Mouse (Mus musculus) left cerebral cortex, adult 11 months (tissue): ENCODE data around the gene Serpinb2.

Source experiments
- DNase-seq: peaks from one replicate; pipeline ENCODE4 v3.0.0; 2022; ENCODE audit warnings: low spot score

Gene Serpinb2

DNA sequence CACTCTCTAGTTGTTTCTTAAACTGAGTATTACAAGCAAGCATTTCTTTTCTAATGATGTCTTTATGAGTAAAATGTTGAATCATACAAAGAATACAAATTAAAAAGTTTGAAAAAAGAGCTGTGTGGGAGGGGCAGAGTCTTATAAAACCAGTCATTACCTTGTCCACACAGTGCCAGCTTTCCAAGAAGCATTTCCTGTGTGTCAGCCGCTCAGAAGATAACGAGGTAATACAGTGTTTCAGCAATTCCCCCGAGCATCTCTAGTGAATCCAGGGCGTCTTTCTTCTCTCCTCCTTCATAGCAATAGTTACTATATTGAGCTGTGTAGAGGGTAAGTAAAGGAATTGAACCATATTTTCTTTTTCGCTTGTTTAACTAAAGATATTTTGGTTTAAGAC, at the start of gene Serpinb2:
Gene Serpinb2 (plus strand): TSS at position 172 of the 400 bp plus-strand sequence.
- DNase-seq: no peak

DNA sequence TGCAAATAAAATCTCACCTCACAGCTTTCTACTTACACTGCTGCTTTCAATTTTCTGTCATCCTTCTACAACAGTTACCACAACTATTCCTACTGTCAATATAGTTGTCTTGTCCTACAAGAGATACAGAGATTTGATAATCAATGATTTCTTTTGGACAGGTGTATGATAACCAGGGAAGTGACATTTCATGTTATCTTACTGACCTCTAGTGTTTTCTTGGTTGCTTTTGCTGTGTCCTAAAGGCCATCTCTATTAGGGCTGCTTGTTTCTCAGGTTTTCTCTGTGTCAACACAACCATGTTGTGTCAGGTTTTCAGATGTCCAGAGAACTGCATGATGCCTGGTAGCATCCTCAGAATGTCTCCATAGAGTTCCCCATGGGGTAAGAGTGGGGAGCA, 31.3 kb upstream of the Serpinb2 start:
- no peak for DNase-seq

DNA sequence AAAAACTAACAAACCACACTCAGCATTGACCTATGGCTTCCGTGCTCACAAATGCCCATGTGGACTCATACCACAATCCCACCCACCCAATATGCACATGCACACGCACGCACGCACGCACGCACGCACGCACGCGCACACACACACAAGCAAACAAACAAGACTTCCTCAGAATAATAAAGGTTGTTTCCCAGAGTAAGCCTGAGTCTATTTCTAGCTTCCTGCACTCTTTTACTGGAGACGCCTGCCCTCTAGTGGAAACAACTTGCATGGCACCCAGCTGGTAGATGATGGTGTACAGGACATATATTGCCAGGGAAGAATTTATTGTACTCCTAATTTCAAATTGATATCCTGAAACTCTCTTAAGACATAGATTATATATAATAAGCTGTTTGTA, 29.8 kb upstream of the Serpinb2 start:
- peak; percentile 48 for DNase-seq

DNA sequence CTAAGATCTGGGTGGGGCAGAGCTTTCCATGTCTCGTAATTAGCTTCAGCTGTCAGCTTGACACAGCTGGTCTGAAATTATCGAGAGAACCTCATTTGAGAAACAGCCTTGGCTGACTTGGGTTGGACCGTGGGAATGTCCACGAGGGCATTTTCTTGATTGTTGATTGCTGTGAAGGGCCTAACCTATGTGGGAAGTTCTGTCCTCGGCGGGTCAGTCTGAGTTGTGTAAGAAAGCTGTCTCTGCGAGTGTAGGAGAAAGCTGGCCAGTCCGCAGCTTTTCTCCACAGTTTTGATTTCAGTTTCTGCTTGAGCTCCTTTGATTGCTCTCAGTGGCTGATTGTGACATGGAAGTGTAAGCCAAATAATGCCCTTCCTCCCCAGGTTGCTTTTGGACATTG, 21.6 kb upstream of the Serpinb2 start:
- DNase-seq: no peak

DNA sequence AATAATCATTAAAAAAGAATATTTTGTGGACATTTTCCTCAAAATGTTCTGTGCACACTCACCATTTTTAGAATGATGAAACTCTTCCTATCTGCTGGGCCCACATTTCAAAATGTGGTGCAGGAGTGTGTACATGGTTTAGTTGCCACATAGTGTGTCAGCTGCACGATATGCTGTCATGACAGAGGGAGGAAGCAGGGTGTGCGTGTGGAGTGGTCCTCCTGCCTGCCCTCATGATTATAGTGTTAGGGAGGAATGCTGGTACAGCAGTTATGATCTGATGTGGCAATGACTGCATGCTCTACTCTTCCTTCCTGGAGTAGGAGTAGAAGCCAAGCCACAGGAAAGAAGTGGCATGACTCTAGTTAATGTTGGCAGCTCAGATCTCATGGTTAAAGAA, 14.4 kb upstream of the Serpinb2 start:
- no peak for DNase-seq

DNA sequence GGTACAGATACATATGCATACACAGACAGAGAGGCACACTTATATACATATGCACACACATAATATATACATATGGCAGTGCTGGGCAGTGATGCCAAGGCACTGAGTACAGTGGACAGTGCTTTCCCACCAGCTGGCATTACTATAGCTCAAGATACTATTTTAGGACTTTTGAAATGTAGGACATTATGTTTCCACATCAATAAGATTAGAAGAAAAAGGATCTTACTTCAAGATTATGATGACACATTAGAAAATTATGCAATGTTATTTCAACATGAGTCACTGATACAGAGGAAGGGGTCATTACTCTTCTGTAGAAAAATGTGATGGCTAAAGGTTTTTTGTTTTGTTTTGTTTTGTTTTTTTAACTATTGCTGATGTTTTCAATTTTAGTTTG, 9.2 kb upstream of the Serpinb2 start:
- DNase-seq: no peak

DNA sequence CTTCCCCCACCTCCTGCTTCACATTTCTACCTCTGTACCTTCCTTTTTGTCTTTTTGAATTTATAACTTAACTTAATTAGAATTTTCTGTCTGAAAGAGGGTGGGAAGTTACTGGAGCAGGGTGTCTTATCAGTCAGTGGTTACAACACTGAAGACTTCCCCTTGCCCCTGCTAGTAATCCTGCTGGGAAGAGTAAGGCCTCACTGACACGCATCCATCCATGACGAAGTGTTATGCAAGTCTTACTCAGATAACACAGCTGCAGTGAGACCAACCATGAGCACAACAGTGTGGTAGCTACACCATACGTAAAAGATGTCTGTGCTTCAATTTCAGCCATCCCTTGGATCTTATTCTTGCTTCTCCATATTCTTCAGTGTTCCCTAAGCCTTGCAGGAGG, 7.9 kb upstream of the Serpinb2 start:
- DNase-seq: no peak

DNA sequence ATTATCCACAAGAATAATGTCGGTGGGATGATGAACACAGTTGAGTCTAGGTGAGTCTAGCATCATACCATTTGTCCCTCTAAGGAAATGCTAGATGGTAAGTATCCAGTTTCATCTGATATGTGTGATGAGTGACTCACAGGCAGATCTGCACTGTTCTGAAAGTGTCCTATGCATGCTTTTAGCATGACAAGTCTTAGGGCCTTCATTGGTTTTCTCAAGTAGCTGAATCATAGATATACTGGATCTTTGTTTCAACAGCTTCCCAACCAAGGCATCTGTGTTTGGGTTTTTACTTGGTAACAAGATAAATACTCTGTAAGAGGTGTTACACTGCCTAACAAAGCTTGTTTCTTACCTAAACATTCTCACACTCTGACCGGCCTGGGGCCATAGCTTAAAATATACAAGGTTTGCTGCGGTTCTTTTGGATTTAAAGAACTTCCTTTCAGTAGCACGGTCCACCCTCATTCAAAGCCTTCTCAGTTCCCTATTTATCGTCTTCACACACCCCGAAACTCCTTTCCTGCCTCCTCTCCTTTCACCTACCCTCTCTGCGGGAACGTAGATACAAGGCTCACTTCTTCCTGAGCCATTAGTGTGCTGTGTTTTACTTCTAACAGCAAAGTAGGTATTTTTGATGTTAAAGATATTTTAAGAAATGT, 5.2 kb upstream of the Serpinb2 start:
- no peak for DNase-seq

DNA sequence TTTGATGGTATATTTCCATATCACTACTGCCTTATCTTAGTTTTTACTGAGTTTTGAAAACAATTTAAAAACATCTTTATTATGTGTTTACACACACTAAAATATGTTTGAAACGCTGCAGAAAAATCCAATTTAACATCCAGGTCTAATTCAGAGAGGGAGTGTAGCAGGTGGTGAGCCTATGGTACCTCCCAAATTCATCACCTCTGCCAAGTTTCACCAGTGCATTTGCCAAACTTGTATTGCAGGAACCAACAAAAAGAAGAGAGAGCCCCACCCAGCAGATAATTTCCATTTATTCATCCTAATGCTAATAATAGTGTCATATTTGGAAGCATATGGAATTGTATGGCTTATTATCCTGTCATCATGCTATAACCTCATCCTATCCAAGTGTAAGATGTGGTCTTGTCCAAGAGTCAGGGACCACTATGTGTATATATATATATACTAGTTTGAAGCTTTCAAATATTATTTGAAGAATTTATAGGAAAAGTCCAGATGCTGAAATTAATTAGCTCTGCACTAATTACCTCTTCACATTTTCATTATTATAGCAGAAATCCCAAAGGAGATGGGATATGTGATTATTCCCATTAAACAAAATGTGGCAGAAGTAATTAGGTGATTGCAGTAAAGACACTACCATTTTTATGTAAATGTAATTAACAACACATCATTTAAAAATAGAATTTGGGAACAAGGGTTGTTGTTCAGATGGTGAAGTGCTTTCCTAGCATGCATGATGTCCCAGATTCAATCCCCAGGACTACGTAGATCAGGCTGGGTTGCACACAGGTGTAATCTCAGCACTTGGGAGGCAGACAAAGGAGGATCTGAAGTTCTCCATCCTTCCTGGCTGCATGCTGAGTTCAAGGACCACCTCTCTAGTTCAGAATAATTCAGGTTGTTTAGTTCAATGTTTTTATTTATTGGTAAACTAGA, 1.2 kb downstream of the Serpinb2 start:
- DNase-seq: no peak

DNA sequence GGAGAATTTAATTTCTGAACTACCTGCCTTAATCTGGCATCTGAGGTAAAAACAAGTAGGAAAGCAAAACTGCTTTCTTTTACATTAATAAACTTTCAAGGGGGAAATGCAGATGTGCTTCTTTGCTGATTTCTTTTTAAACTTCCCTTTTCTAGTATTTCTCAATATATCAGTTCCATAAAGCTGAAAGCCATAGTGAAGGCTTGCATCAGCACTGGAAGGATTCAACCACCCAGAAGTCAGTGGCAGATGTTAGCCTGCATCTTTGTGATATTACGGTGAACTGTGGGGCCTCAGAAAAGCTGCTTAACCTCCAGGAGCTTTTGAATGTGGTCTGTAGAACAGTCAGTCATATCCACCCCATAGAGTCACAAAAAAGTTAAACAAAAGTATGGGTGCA, 2.3 kb downstream of the Serpinb2 start:
- no peak for DNase-seq

DNA sequence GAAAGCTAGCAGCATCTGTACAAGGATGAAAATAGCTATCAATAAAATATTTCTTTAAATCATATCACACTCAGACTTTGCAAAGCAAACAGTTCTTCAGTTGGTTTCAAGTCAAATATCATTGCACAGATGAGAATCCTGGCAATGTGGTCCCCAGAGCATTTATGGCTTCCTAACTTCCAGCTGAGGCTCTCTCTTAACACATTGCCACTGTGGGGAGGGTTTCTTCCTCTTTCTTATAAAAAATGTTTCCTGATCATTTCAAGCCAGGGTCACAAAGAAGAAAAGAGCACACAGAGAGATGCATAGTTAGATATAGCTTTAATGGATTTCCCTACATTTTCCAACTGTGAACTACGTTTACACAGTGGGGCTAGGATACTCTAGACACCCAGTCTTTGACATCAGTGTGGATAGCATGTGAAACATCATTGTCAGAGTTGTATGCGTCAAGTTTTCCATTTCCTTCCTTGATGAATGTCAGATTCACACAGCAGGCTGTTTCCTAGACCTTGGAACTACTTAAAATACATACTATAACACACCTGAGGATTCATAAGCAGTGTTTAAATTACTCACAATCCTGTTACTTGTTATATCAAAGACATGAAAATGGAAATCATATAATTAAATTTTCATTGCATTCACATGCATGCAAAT, 4.7 kb downstream of the Serpinb2 start:
- DNase-seq: no peak

DNA sequence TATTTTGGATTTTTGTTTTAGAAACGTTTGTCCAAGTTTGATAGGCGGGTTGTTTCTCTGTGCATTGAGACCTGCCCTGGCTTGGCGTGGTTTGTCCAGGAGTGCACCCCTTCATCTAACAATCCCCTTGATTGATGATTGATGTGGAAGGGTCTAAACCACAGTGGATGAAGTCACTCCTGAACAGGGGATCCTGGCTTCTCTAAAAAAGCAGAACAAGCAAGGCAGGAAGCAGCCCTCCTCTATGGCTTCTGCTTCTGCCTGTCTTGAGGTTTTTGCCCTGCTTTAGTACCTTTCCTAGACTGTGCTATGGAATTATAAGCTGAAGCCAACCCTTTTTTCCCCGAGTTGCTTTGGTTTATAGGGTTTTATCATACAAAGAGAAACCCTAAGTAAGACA, 14.4 kb downstream of the Serpinb2 start:
- DNase-seq: no peak

DNA sequence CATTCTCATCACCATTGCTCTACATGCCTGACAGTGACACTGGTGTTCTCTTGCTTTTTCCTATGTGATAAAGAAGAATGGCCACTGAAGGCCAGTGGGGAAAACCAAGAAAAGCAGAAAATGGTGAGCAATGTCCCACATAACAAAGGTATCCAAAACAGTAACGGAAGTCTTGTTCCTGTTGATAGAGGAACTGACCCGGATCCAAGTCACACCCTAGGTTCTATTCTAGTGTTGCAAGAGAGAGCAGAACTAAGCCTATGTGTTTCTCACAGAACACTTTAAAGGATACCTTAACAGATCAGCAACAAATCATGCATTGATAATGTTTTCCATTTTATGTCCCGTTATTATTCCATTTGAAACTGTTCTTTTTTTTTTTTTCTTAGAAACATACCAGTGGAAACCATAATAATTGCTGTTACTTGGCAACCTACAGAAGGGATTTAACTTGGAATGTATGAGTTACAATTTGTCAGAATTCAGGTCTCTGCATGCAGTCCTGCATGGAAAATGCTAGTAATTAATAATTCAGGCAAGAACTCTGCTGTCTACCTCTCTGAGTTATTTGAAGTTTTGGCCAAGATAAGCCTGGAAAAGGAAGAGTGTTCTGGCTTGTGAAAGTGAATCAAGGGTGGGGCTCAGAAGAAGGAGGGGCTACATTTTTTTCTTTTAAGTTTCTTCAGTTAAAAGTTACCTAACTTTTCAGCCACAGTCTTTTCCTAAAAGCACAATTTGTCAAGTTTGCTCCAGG, 17.3 kb downstream of the Serpinb2 start:
- DNase-seq: no peak

DNA sequence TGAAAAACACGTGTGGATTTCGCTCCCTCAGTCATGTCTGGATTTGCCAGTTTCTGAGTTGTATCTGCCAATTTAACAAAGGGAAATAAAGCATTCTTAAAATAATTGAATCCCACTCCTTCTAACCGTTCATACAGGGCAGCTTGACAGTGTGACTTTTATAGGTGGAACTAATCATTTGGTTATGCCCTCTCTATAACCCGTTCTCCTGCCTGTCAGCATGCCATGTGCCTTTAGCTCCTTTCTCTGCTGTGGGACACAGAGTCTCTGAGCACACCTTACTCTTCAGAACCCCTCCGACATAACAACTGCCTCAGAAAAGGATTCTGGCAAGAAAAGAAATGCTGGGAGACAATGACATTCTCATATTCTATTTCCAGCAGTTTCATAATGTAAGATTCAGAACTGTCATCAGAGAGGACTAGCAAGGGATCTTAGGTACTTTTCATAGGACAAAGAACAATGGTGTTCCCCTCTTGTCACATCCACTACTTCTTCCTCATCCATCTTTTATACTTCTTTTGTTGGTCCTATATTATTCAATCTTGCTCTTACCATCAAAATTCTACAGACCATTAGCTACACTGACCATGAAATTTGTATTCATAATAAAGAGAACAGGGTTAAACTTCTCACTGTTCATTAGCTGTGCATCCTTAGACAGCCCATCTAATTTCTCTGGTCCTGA, 18.3 kb downstream of the Serpinb2 start:
- no peak for DNase-seq

DNA sequence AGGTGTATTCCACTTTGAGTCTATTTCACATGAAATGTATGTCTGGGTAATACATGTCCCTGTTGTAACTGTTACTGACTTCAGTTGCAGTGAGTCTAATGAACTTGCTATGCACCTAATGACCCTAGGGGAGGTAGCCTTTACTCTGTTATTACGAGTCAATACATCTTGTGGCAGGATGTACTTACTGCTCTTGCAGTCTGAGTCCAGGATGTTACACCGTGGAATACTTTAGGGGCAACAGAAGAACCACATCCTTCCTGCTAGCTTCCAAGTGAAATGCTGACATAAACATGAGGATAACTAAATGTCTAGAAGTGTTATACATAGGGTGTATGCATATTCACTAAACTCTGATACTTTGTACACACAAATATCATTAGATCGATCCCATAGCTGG, 22.5 kb downstream of the Serpinb2 start:
- DNase-seq: no peak

DNA sequence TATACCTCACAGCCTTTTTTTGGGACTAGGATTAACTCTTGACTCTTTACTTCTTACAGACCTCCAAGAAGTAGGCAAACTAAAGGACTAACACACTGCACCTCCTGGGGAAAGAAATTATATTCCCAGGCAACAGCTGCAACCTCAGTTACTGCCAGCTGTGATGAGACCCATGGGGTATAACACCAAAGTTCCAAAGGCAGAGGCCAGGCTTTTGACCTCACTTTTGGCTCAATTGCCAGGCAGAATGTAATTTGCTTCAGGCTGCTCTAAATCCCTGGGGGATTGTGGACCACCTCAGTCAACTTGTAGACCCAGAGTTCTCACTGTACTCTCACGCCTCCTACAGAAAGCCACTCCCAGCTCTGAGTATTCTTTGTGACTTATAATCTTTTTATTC, 26.2 kb downstream of the Serpinb2 start:
- DNase-seq: no peak

DNA sequence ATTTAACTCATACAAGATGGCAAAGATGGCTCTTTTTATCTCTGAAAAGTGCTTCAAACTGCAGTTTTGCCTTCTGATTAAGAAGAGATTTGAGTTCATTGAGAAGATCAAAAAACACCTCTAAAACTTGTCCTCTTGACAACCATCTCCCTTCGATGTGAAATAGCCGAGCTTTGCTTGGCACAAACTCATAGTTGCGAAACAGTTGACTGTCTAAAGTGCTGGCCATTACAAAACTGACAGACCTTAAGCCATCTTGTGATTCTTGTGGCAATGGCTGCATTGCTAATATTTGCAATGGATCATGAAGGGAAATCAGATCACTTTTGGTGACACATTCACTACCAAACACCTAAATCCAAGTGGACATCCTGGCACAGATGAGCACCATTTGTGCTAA, 48.3 kb downstream of the Serpinb2 start:
- no peak for DNase-seq

DNA sequence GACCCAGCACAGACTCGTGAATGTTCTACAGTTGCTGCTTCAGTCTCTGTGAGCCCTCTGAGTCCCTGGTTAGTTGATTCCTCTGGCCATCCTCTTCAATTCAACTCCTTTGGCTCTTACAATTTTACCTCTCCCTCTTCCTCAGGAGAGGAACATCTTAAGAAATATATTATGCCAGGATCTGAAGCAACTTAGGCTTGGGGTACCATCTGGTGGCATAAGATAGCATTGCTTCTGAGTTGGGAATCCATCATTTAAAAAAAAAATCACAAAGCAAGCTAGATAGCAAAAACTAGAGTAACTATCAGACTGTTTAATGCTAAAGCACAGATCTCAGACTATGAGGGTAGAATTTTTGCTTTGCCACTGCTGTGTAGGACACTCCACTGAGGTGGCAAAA, 50.9 kb downstream of the Serpinb2 start:
- no peak for DNase-seq

DNA sequence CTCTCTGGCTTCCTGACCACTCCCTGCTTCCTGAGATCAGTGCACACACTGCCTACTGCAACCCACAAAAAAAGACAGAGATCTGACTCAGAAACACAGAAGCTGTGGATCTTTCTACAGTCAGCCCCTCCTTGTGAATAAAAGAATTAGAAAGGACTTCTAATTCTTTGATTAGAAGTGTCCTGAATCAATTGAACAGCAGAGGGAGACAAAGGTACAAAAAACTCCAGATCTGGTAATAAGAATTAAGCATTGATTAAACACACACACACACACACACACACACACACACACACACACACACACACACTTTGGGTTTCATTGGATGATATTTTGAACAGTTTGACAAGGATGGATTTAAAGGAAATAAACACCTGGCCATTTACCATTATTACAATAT, 54.4 kb downstream of the Serpinb2 start:
- no peak for DNase-seq

DNA sequence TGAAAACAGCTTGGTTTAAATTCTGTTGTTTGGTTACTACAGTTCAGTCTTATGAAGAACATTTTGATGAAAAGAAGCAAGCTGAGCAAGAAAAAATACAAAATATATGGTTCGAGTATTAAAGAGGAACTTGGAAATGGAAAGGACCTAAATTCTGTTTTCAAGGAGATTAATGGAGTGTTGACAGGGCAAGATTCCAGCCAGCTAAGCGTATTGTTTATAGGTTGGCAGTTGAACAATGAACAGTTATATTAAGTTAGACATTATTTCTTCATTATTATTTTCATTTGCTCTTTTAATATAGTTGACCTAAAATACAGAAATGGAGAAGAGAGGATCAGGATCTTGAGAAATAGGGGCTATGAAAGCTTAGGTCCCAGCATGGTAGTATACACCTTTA, 64.9 kb downstream of the Serpinb2 start:
- DNase-seq: no peak

DNA sequence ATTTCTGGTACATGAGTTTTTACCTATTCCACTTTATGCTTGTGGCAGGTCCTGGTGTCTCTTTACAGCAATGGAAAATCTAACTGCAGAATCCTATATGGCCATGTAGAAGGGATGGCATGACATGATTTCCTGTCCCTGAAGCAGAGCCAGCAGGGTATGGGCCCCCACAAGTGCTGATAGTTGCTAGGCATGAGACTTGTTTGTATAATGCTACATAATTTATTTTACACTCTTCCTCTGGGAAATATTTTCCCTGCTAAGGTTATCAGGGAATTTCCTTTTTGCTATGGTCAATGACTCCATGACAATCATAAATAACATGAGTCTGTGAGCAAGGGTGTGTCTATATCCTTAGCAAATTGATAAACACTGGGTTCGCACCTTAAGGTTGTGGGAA, 66.3 kb downstream of the Serpinb2 start:
- no peak for DNase-seq

DNA sequence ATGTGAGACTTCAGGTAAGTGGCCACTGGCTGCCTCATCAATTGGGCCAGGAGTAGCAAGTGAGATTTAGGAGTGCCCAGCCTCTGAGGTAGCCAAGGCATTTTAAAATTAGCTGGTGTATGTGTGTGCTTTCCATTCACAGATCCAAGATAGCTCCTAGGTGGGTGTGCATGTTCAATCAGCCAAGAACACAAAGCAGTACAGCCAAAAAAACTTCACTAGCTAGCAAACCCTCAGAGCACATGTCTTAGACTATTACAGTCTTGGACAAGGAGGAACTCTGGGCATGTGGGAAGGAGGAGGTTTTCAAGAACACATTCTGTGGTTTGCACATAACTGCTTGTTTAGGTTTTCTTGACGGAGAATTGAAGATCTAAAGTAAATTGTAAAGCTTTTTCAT, 70.0 kb downstream of the Serpinb2 start:
- DNase-seq: peak; percentile 66
